Mouse (Mus musculus) large intestine, adult 2 months (tissue): ENCODE results near the gene Iqce. TPM values are rescaled to one million over a fixed set of nuclear protein-coding genes. Genes with fewer than 3 reads are reported as not detected.
A peak's percentile ranks its signal among the peaks of the same experiment; 100 is the strongest.
"Not testable (repeated sequence)": the region's sequence is repeated elsewhere in the genome, so short reads cannot be mapped to it uniquely, and the experiment has no call there.

Experiments used
- DNase-seq: peaks from one replicate; pipeline ENCODE4 v3.0.0-alpha.2; 2012; ENCODE audit warnings: low read depth, low spot score
- WGBS: fragments of 180-500 bp; shearing (Covaris S2); methylation state at CpG from one replicate; pipeline ENCODE4 v1.1.7; 2018; 5-methylcytosine and 5-hydroxymethylcytosine counted together
- polyA plus RNA-seq: library from polyadenylated mRNA; depleted of rRNA; stranded (reverse); fragments of >200 nt; gene quantifications from 2 replicates; pipeline ENCODE4 v1.2.3, GENCODE M21; 2012

Gene Iqce
- polyA plus RNA-seq, 1 experiment = 6.7 TPM

- 93% methylated on average over 6 of the region's 6 CpGs for WGBS
- no peak for DNase-seq
Observed at GRCm38 (mm10) chr5:140710315-140710714, 8.1 kb upstream of the Iqce start.

- WGBS = 30% methylated on average over 7 of the region's 7 CpGs
- DNase-seq = no peak
Observed at GRCm38 (mm10) chr5:140705501-140706171, 3.5 kb upstream of the Iqce start.

- under 1% methylated on average over 69 of the region's 69 CpGs for WGBS
Observed at GRCm38 (mm10) chr5:140704378-140705251, 2.4 kb upstream of the Iqce start, which contains the start of gene Brat1. TSS of gene Brat1 (plus strand) at chr5:140705011.

GRCm38 (mm10) chr5:140703480-140704377, 1.6 kb upstream of the Iqce start:
- no peak for DNase-seq
- 21% methylated on average over 17 of the region's 17 CpGs for WGBS

More at GRCm38 (mm10) chr5:140704378-140705251, 2.4 kb upstream of the Iqce start, which contains the start of gene Brat1:
- DNase-seq = peak; percentile 98

GRCm38 (mm10) chr5:140702618-140703175, 519 bp upstream of the Iqce start:
- no peak for DNase-seq
- WGBS = 84% methylated on average over 19 of the region's 19 CpGs

GRCm38 (mm10) chr5:140701661-140702060, 517 bp downstream of the Iqce start:
- DNase-seq = no peak
- under 1% methylated on average over 25 of the region's 25 CpGs for WGBS

GRCm38 (mm10) chr5:140699776-140700175, 2.4 kb downstream of the Iqce start:
- 84% methylated on average over 9 of the region's 9 CpGs for WGBS
- DNase-seq = no peak

- no peak for DNase-seq
- WGBS = 47% methylated on average over 7 of the region's 7 CpGs
Observed at GRCm38 (mm10) chr5:140695987-140696386, 6.2 kb downstream of the Iqce start.

GRCm38 (mm10) chr5:140688434-140688833, 13.7 kb downstream of the Iqce start:
- 73% methylated on average over 3 of the region's 3 CpGs for WGBS
- no peak for DNase-seq

- 67% methylated on average over 16 of the region's 16 CpGs for WGBS
- DNase-seq = no peak
Observed at GRCm38 (mm10) chr5:140684343-140685148, 17.6 kb downstream of the Iqce start.

- no peak for DNase-seq
- 96% methylated on average over 6 of the region's 6 CpGs for WGBS
Observed at GRCm38 (mm10) chr5:140682113-140682512, 20.1 kb downstream of the Iqce start.

GRCm38 (mm10) chr5:140680950-140681349, 21.2 kb downstream of the Iqce start:
- DNase-seq = no peak
- WGBS = 100% methylated on average over 1 of the region's 1 CpGs

- 89% methylated on average over 6 of the region's 6 CpGs for WGBS
- no peak for DNase-seq
Observed at GRCm38 (mm10) chr5:140680051-140680450, 22.1 kb downstream of the Iqce start.

- WGBS = 87% methylated on average over 6 of the region's 6 CpGs
- no peak for DNase-seq
Observed at GRCm38 (mm10) chr5:140677137-140677536, 25.0 kb downstream of the Iqce start.

- no peak for DNase-seq
- 91% methylated on average over 11 of the region's 11 CpGs for WGBS
Observed at GRCm38 (mm10) chr5:140675640-140676039, 26.5 kb downstream of the Iqce start.

- 77% methylated on average over 11 of the region's 11 CpGs for WGBS
- no peak for DNase-seq
Observed at GRCm38 (mm10) chr5:140675079-140675478, 27.1 kb downstream of the Iqce start.

- 89% methylated on average over 17 of the region's 17 CpGs for WGBS
- no peak for DNase-seq
Observed at GRCm38 (mm10) chr5:140674036-140674435, 28.1 kb downstream of the Iqce start.

GRCm38 (mm10) chr5:140672603-140673002, 29.6 kb downstream of the Iqce start:
- DNase-seq = not testable (repeated sequence)

GRCm38 (mm10) chr5:140672115-140672514, 30.1 kb downstream of the Iqce start:
- DNase-seq = no peak
- WGBS = 81% methylated on average over 6 of the region's 6 CpGs

More at GRCm38 (mm10) chr5:140672603-140673002, 29.6 kb downstream of the Iqce start:
- 70% methylated on average over 6 of the region's 6 CpGs for WGBS
